Mouse (Mus musculus) spleen, postnatal 36 days (tissue): ENCODE measurements around the gene Slc25a48.

ENCODE experiments used
- DNase-seq, 2 experiments: peaks; one replicate each; pipeline ENCODE4 v3.0.0; 2022; ENCODE audit warnings: low spot score in 2 of 2, mixed read lengths in 1 of 2

Gene Slc25a48

DNA sequence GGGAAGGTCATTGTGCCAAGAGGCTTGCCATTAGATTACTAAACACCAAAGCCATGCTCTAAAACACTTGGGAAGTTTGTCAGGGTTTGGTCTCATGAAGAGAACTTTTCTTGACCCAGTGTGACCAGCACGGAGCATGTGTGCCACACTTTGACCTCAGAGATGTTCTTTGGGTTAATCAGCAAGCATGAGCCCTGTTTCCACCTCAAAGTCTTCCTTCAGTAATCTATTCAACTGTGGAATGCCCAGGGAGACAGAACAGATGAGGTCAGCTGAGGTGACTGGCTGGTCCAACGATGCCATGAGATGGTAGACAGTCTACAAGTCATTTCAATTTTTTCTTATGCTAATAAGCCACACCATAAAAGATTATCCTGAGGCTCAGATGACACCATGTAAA lies 71.6 kb downstream of the Slc25a48 start:
- DNase-seq: no peak

DNA sequence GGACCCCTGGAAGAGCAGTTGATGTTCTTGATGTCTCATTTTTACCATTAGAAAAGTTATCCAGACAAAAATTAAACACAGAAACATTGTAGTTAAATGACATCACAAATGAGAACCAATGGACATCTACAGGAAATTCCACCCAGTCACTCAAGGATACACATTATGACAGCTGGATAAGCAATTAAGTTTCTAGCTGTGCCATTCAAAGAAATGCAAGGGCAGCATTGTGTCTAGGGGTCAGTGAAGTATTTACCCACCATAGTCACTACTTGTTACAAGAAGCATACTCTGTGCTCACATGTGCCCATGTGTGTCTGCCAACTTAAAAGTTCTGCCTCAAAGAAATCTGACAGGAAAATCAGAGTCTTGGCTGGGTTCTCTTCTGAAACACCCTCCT lies 75.4 kb downstream of the Slc25a48 start:
- DNase-seq: no peak

DNA sequence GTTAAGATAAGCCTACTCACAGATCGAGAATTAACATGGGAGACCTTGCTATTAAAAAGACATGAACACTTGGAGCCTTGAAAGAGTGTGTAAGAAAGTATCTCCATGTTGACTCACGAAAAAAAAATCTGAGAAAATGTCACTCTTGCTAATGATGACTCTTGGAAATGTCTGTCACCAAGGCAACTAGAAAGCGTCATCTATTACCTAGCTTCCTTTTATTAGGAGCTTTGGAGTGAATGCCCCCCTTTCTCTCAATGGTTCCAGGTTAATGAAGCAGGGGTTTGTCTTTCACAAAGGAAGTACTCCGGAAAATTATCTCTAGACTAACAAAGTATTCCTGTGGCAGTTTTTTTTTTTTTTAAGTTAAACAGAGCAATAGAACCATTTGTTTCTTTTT lies 78.2 kb downstream of the Slc25a48 start:
- DNase-seq: no peak

DNA sequence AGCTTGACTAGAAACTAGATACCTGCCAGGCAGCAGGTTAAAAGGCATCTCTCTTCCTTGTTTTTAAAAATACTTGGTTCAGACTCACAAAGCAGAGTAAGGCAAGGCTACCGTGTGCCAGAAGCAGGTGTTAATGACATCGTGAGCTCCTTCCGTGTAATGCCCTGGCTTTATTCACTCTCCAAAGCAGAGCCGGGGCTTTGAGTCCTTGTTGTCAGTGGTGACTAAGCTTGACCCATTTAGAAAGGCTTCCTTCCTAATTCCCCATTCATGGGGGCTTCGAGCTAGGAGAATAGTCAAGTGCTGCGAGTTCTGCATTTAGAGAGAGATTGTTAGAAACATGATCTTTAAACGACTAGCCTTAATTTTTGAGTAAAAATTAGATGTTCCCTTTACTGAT lies 78.7 kb downstream of the Slc25a48 start:
- DNase-seq: no peak

DNA sequence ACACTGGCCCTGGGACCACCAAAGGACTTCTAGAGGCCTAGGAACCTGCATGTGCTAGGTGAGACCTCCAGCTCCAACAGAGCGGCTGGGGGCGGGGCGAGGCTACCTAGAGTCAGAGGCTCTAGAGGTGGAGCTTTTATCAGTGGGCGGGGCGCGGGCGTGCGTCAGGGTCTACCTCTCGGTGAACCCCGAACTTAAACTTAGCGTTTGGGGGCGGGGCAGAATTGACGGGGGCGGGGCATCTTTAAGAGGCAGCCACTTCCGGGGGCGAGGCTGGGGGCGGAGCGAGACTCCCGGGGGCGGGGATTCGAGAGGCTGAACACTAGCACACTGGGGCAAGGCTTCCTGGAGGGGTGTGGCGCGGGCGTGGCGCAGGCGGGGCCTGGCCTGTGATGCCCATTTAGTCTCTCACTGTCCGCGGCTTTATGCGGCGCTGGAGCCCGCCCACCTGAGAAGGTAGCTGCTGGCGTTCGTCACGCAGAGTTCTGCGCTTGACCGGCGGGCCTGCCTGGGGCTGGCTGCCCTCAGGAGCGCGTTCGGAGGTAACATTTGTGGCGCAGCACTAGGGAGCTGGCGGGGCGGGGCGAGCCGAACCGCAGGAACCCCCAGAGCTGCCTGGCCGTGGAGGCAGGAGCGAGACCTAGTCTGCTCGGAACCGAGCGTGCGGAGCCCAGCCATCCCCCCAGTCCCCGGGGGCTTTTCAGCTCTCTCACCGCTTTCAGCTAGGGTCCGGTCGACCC lies 84.1 kb downstream of the Slc25a48 start, which contains the start of gene Fbxl21:
Gene Fbxl21, plus strand, starts transcription at position 392 of the 740 bp plus-strand sequence.
- DNase-seq: peak; percentile 93

DNA sequence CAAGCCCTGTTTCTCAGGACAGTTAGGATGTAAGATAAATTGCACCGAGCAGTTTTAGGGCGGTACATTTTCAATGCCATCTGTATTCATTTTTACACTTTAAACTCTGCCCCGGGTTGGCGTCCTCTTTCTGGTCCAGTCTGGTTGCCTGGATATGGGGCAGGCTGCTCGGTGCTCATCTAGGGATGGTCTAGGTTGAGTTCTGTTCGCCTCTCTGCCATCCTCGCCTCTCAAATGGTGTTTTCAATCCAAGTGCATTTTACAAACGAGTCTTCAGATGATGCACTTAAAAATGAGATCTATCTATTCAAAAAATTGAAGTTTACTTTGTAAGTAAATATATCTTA lies 84.6 kb downstream of the Slc25a48 start:
- no peak for DNase-seq
